Mouse (Mus musculus) layer of hippocampus, postnatal 25 days (tissue): ENCODE measurements at regions not wholly inside any gene's neighbourhood (a gene's known extent, or its start where the extent isn't known, plus 50 kb on each side); places are given as distances from the start of the nearest gene placed in this dataset.

ENCODE experiments used
- DNase-seq, 2 experiments: peaks; one replicate each; pipeline ENCODE4 v3.0.0; 2022; ENCODE audit warnings: mixed read lengths in 2 of 2, low spot score in 1 of 2; ENCODE audit errors: extremely low spot score in 1 of 2

DNA sequence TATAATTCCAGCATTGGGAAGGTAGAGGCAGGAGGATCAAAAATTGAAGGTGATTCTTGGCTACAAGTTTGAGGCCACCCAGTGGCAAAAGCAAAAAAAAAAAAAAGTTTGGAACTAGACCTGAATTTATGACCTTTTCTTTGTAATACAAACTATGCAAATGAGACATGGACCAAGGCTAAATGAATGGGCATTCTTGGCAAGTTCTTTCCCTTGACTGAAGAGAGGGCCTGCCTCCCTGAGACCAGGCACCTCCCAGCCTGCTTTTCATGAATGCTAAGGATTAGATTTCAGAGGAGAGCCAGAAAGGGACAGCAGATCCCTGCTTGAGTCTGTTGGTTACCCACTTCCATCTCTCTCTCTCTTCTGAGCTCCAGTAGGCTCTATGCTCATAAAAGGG lies 97.8 kb upstream of the Arntl start:
- DNase-seq: no peak

DNA sequence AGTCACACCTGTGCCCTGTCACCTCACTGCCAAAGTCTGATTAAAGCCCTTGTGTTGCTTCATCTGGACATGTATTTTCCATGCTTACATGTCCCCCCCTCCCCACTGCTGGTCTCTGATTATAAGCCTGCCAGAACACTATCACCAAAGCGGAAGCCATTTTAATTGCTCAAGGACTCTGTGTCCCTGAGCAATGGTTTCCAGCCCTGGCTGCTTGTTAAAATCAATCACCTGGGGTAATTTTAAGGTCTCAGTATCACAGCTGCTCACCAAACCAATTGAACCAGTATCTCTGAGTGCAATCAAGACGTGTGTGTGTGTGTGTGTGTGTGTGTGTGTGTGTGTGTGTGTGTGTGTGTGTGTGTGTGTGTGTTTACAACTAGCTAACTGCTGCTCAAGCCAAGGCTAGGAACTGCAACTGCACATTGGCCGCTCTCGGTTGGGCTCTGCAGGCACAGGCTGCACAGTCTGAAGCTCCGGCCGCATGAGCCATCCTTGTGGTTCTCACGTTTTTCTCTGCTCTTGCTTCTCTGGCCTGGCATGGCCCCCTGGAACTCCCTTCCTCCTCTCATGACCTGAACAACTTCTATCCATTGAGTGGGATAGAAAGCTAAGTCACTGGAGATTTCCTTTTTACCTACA lies 96.3 kb upstream of the Arntl start:
- no peak for DNase-seq

DNA sequence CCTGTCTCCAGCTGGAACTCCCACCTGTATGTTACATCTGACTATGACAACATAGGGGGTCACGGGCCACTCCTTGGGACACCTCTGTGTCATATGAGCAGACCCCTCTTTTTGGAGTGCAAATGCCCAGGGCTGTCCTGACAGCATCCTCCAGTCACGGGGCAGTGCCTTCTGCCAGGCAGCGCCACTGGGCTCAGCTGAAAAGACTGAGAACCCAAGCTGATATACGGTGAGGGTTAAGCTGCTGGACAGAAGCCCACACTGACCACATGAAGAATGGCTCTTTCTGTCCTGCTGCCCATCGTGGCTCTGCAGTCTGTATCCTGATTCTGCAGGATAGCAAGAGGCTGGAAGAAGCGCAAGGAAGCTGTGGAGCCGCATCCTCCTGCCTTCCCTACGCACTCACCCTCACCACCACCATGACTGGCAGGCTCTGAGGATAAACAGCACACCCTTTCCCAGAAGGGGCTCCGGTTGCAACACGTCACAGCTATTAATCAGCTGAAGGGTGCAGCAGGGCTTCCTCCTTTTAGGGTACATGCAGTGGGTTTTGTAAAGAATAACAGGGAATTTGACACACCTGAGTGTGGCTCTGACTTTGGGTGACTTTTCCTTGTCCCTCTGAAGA lies 93.9 kb upstream of the Arntl start:
- DNase-seq: no peak

DNA sequence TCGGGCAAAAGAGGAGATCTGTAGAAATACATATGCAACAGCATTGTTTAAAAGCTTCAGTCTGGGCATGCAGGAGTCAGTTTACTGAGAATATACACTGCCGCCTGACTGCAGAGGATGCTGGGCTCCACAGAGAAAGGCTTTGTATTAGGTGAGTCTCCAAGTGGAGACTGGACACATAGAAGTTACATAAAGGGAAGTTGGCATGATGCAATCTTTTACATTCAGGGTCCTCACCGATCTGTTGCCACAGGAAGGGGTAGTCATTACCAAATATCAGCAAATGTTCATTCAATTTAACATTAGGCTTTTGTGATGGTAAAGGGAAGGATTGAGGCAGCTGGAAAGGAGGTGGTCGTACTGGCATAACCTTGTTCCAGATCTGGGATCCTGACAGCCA lies 89.7 kb upstream of the Arntl start:
- no peak for DNase-seq

DNA sequence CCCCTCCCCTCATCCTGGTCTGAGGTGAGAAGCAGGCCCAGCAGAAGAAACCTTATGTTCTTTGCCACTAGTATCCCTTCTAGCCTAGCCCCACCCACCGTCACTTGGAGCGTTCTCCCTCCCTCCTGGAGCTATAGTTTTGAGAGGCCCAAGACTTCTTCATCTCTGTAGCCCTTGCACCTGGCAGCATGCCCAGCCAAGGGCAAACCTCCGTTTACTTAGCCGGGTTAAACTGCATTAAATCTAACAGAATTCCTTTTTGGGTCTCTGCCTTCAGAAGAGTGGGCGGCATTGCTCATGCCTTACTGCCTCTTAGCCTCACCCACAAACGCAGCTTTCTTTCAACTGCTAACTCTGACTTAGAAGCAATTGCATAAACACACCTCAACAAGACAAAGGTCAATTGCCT lies 85.3 kb upstream of the Arntl start:
- DNase-seq: no peak

DNA sequence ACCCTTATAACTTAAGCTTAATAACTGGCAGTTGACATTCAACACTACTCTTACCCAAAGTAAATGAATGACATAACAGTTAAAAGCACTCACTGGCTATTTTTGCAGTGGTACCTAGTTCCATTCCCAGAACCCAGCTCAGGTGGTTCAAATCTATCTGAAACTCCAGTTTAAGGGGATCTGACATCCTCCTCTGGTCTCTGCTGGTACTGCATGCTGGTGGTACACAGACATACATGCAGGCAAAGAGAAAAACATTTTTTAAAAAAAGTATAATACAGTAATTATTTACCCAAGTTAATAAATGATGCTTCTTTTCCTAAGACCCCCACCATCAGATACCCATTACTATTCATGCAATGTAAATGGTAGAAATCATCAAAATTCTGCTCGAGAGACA lies 81.3 kb upstream of the Arntl start:
- no peak for DNase-seq

DNA sequence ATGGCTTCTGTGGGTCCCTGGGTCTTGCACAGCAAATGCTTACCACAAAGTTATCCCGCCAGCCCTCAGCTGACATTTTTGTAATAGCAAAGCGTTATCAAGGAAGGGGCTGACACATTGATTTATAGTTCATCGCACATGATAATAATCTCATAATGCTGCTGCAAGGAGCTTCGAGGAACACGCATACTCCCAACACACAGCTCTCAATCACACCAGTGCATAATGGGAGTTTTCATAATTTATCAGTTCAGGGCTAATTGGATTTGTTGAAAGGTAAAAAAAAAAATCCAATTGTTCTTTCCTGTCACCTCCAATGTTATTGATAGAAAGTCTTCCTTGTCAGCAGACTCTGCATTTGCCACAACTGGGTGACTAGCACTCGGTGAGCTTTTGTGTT lies 76.7 kb upstream of the Arntl start:
- no peak for DNase-seq

DNA sequence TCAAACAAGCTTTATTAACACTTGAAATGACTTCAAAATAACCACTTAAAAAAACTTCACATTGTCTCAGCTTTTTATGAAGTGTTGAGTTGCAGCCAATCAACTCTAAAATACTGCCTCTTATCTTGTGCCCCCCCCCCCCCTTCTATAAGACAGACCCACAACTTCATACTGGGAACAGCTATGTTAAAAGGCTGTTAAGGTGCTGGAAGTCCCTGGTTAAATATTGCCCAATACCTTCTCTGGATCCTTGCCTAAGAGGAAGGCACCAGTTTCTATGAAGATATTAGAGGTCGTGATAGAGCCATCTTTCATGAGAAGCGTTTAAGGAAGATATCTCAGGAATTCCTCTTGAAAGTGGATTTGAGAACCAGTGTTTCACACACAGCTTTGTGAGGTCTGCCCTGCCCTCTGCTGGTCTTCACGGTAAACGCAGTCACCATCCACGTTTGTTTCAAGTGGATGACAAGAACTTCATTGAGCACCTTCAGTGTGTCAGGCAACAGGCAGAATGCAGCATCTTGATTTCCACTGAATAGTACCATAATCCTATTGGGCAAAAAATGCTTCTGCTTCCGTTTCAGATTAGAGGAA lies 75.2 kb upstream of the Arntl start:
- peak; percentile 63 to 90 for DNase-seq

DNA sequence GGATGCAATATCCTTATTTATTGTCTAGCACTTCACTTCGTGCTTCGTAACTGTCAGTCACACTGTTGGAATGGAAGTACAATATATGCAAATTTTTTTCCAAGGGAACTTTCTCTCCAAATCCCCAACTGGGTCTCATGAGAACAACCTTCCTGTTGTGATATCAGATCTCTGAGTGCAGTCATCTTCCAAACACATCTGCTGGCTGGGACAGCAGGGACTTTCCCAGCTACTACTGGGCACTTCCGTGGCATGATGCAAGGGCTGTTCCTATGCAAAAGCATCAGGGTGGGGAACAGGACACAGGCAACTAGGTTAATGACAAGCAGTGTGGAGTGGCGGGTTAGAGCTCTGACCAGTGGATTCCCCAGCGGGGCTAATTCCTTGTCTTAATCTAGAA lies 73.4 kb upstream of the Arntl start:
- no peak for DNase-seq

DNA sequence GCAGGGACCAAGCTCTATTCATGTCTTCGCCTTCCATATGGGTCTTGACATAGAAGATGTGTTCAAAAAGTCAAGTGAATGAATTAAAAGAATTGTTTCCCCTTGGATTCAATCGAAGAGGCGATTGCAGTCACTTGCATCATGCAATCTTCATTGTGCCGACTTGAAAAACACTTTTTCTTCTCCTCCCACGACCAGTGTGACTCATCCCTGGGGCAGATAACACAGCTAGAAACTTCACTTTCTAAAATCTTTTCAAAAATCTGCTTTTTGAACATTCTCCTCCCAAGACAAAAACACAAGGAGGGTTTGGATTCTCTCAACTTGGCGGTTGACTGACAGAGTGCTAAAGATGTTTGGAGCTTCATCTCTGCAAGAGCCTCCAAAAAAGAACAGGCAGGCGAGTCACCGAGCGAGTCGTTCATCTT lies 67.2 kb upstream of the Arntl start:
- DNase-seq: no peak

DNA sequence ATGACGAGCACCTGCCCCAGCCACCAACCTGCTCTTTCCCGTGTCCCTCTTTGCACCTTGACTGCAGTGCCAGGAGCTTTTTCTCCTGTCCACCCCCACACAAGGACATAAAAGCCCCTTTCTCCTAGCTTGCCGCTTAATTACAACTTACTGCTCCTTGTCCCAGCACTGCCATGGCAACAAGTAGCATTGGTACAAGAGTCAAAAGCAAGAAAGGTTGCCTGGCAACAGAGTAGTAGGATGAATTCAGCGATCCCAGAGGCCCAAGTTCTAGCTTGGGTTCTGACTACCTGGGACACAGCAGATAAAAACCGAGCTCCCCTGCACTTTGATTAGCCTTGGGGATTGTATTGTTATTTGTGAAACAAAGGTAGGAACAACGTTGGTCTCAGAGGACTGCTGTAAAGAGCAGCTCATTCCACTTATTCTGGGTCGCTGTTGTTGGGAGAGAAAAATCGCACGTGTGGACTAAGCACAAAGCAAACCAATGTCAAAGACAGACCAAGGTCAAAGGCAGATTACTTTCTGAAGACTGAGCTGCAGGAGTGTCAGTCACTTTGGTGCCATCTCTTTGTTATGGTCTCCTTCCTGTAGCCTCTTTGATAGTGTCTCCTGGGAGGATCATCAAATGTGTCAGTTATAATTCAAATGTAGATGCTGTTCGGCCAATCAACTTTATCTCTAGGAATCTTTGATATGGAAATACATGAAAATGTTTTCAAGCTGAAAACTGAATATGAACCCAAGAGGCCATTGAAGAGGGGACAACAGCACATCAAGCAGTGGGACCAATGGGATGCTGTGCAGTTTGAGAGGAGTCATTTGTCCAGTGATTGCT lies 65.2 kb upstream of the Arntl start:
- DNase-seq: no peak

DNA sequence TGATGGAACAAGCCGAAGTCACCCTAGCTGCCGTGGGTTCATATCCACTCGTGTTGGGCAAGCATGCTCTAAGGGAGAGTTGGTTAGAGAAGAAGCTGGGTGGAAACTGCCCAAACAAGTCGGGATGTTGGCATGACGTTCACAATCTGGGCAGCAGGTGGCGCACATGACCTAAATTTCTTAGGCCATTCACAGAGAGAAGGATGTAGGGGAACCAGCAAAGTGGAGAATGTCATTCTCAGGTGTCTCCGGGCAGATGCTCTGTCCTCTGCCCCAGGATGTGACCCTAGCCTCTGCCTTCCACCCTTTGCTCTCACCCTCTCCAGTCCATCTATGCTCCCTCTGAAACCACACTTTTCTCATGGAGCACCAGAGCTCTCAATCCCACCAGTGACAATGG lies 63.7 kb upstream of the Arntl start:
- peak; percentile 90 to 99 for DNase-seq

DNA sequence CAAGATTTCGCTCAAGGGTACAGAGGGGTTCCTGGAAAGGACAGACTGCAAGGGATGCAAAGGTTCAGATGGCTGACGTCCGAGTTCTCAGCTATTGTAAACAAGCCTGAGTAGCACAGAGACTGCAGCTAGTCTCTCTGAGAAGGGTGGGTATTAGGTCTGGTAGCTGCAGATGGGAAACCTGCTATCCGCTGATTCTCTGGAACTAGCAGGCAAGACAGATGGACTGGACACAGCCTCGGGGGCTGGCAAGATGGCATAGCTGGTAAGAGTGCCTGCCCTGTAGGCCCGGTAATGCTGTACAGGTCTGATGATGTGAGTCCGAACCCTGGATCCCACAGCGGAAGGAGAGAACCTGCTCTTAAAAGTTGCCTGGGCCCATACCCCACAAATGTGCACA lies 62.2 kb upstream of the Arntl start:
- no peak for DNase-seq

DNA sequence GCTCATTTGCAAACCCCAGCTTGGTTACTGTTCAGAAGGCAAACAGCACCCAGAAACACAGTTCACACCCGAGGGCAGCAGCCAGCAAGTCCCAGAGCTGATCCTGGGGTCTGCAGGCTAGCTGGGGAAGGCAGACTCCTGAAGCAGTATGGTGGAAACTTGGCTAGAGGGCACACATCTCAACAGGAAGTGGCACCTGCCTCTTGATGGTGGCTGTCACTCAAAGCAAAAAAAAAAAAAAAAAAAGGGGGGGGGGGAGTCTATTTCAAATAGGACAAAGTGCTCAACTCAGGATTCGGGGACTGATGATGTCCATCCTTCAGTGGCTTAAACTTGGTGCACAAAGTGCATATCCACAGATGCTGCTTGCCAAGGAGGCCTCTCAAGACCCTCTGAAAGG lies 61.2 kb upstream of the Arntl start:
- DNase-seq: no peak

DNA sequence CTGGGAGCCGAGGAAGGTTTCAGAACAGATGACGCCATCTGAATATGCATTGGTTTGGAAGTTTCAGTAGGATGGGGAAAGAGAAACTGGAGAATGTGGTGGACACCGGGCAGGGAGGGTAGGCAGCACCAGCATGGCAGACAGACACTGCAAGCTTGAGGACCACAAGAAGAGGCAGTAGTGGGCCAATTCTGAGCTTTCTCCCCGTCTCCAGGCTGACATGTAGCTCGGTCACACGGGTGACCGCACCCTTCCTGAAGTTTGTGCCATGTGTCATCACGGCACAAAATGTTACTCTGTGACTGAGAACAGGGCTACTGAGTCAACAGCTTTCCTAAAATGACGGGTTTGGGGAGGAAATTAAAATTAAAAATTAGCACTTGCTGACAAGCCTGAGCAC lies 60.7 kb upstream of the Arntl start:
- no peak for DNase-seq

DNA sequence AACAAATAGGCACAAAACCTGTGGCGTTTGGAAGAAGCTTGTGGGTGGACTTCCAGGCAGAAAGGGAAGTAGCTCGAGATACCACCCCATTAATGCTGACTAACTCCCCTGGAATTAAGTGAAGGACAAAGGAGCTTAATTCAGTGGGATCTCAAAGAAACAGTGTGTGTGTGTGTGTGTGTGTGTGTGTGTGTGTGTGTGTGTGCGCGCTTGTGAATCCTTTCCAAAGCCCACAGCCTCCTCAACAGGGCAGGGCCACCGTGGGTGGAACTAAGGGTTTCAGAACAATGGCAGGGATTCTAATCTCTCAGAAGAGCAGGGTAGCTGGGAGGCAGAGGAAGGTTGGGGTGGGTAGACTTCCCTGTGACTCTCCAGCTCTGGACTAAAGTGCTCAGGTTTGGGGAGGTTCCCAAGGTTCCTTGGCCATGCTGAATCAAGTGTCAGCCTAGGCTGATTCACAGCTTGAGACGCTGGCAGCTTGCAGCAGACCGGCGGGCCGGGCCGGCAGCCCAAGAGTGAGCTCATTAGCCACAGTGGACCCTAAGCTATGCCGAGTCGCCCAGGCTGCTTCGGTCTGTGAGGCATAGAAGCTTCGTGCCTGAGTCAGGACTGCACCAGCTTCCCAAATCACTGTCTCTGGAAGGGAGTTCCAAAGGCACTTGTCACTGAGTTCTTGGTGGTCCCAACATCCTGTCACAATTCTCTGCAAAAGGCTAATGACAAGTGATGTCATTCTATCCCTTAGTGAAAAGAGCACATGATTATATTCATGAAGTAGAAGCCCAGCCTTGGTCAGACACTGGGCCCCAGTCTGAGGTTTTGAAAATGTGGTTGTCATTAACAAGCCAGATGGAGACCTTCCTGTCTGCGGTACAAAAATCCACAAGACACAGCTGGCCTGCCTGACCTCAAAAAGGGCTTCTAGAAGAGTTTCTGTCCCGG lies 59.6 kb upstream of the Arntl start:
- DNase-seq: no peak

DNA sequence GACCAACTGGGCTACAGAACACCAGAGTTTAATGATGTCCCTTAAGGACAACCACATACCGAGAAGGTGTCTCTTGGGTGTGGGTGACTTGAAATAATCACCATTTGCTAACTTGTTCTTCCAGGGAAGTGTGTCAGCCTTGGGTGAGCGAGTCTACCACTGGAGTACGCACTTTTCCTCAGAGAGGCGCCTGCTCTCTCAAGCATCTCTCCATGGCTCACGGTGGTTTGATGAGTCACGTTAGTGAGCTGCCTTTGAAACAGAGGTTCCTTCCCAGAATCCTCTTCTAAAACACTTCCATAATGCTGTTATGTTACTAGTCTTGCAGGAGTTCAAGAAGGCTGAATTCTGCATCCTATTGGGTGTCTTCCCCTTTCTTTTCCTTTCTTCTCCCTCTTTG lies 58.6 kb upstream of the Arntl start:
- no peak for DNase-seq

DNA sequence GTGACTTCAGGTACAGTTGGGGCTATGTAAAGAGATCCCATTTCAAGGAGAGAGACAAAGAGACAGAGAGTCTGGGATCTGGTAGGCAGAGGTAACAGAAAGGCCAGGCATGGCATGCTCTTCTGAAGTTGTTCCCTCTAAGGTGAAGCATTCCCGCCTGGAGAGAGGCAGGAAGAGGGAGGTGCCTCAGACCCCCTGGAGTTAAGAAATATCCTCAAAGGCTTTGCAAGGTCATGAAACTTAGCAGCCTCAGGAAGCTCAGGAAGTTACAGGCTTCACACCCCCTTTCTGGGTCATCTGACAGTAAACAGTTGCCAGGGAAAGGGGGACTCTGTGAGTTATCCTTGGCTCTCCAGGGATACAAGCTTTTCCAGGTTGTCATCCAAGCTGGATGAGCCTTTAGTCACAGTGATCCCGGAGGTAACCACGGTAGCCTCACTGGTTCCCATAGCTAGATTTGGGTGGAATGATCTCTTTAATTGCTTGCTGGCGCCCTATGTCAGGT lies 57.2 kb upstream of the Arntl start:
- DNase-seq: no peak

DNA sequence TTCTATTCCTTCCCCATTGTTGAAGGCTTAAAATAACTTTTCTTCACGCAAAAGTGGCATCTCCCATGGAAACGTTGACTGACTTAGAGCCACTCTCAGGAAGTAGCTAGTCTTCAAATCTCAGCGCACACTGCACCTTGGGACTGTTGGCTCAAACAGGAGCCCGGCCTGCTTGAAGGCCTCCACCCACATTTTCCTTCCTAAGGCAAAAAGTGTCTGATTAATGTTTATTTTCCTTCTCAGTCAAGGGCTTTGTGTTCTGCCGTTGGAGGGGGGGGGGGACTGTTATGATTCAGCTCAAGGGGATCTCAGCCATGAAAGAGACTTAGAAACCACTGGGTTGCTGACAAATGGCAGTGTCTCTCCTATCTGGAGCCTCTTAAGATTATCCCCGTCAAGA lies 56.5 kb upstream of the Arntl start:
- no peak for DNase-seq

DNA sequence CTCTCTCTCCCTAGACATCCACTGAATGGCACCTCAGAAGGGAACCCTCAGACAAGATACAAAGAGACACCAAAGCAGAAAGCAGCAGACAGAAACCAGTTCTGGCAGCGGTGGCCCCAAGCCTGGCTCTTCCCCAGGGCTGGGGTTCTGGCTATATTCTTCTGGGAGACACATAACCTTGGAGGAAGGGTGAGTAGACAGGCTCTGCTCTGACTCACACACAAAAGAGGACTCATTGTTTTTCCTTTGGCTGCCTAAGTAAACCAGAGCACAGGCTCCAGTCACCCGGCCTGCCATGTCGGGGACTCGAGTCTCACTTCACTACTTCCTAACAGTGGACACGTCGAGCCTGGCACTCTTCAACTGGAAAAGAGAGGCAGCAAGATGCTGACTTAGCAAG lies 55.8 kb upstream of the Arntl start:
- no peak for DNase-seq
